Mouse (Mus musculus) ES-Bruce4 (cell line): Measurements from ENCODE around the gene Prap1. TPM values are rescaled to one million over a fixed set of nuclear protein-coding genes. Genes with fewer than 3 reads are reported as not detected.

Source experiments
- H3K27ac ChIP-seq: 2 replicates; pipeline ENCODE4 v1.5.1; 2012; ENCODE audit warnings: low read length, inconsistent platforms; ENCODE audit not compliant: insufficient read depth
- H3K27me3 ChIP-seq: 2 replicates; pipeline ENCODE4 v1.6.1; 2012; ENCODE audit warnings: mild to moderate bottlenecking, low read length, inconsistent platforms; ENCODE audit not compliant: control insufficient read depth, poor library complexity, insufficient read depth, severe bottlenecking
- H3K36me3 ChIP-seq: 2 replicates; pipeline ENCODE4 v1.6.1; 2012; ENCODE audit warnings: inconsistent platforms, mild to moderate bottlenecking, low read length, moderate library complexity; ENCODE audit not compliant: control insufficient read depth, poor library complexity, insufficient read depth, severe bottlenecking
- H3K4me1 ChIP-seq: one replicate; pipeline ENCODE4 v1.8.1; 2011; ENCODE audit warnings: low read length; ENCODE audit not compliant: control insufficient read depth, insufficient read depth
- H3K4me3 ChIP-seq: 2 replicates; pipeline ENCODE4 v1.5.1; 2011; ENCODE audit warnings: low read depth, mild to moderate bottlenecking, low read length
- H3K9ac ChIP-seq: 2 replicates; pipeline ENCODE4 v1.6.1; 2012; ENCODE audit warnings: low read depth, mild to moderate bottlenecking, inconsistent platforms; ENCODE audit not compliant: poor library complexity, severe bottlenecking
- H3K9me3 ChIP-seq: replicated peaks from 2 replicates; pipeline ENCODE4 v1.6.1; 2012; ENCODE audit warnings: mild to moderate bottlenecking, low read length, inconsistent platforms; ENCODE audit not compliant: control insufficient read depth, poor library complexity, insufficient read depth, severe bottlenecking
- CTCF ChIP-seq: IDR thresholded peaks from one replicate; pipeline ENCODE4 v1.8.1; 2011; ENCODE audit warnings: low read depth, low read length
- EP300 ChIP-seq: IDR thresholded peaks from 2 replicates; pipeline ENCODE4 v1.6.1; 2011; ENCODE audit warnings: low read depth, low read length; ENCODE audit not compliant: insufficient read depth
- POLR2A ChIP-seq: IDR thresholded peaks from one replicate; pipeline ENCODE4 v1.8.1; 2011; ENCODE audit warnings: low read length; ENCODE audit not compliant: insufficient read depth
- polyA plus RNA-seq: library from polyadenylated mRNA; stranded (reverse); fragments of >200 nt; gene quantifications from 2 replicates; pipeline ENCODE4 v1.2.4, GENCODE M21; 2011; ENCODE audit warnings: low read depth; ENCODE audit not compliant: missing spikeins, insufficient read depth, insufficient read length

Gene Prap1
- not detected in 2 replicates for polyA plus RNA-seq

DNA sequence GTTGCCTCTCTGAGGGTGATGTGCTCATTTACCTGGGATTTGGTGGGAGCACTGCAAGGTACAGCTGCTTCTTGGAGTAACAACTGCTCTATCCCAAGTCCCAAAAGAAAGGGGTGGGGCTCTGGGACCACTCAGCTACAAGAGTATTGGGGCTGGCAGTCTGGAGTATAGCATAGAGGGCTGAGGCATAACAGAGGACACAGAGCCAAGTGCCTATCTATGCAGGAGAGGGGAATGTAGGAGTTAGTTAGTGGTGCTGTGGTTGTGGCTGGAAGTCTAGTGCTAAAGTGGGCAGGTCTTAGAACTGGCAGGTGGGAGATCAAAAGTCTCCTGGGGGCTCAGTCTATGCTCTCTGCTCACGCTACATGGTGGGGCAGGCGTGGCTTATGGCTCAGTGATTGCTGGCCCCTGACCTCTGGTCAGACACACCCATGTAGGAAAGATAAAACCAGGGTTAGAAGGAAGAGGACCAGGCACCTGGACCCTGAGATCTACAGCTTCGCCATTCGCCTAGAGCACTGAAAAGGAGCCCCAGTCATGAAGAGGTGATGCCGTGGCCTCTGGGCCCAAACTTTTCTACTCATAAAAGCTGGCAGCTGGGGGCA lies at the start of gene Prap1:
Prap1 (plus strand) TSS at position 472 of the 605 bp plus-strand sequence.
- no peak within 1 kb of the TSS for H3K27ac ChIP-seq
- H3K4me3 ChIP-seq, result no peak within 1 kb of the TSS
- H3K4me1 ChIP-seq, result no peaks in the 10 kb centered on the region
- no peaks in the 10 kb centered on the region for H3K36me3 ChIP-seq
- TF ChIP-seq CTCF (no peak), EP300 (no peak), POLR2A (no peak)
- H3K27me3 ChIP-seq, result no peaks in the 10 kb centered on the region
- H3K9ac ChIP-seq, result no peak within 1 kb of the TSS
- no peaks in the 10 kb centered on the region for H3K9me3 ChIP-seq

DNA sequence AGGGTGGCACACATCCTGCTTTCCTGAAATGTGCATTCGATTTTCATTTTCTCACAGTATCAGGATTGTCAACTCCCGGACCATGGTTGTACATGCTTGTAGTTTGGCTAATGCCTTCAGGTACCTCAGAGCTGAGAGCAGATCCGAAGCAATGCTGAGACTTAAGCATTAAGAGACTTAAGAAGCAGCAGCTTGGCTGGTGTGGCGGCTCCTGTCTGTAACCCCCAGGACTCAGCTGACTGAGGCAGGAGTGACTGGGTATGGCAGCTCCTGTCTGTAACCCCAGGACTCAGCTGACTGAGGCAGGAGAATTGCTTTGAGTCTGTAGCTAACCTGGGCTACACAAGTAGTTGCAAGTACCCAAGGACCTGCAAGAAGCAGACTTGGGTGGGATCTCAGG lies 47.6 kb upstream of the Prap1 start:
- Histone ChIP-seq H3K4me3 (no peak overlapping the region), H3K27ac (no peak overlapping the region), H3K27me3 (peaks cover 17% of the 10 kb centered on the region), H3K36me3 (no peaks in the 10 kb centered on the region), H3K9ac (no peak overlapping the region), H3K9me3 (no peaks in the 10 kb centered on the region), H3K4me1 (no peaks in the 10 kb centered on the region)
- TF ChIP-seq POLR2A (no peak), EP300 (no peak), CTCF (no peak)

DNA sequence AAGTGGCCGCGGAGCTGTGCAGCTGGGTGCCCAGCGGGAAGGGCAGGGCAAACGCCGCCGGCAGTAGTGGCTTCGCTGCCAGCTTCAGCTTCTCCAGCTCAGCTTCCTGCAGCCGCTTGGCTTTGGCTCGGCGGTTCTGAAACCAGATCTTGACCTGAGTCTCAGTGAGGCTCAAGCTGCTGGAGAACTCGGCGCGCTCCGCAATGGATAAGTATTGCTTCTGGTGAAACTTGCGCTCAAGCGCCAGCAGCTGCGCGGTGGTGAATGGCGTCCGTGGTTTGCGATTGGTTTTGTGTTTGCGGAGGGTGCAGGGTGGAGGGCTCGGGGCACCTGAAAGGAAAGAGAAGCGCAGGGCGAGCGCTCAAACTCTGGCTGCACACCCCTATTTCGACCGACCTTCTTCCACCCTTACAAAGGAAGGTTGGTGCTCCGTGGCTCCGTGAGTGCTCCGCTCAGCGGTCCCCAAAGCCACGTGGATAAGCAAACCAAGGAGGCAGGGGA lies 45.3 kb upstream of the Prap1 start:
- no peak overlapping the region for H3K9ac ChIP-seq
- H3K4me1 ChIP-seq, result no peaks in the 10 kb centered on the region
- H3K9me3 ChIP-seq, result no peaks in the 10 kb centered on the region
- H3K27ac ChIP-seq, result no peak overlapping the region
- no peak for TF ChIP-seq EP300
- TF ChIP-seq POLR2A, result no peak
- no peak for TF ChIP-seq CTCF
- peaks cover 22% of the 10 kb centered on the region for H3K27me3 ChIP-seq
- H3K4me3 ChIP-seq, result peak overlapping the region; percentile 39
- no peaks in the 10 kb centered on the region for H3K36me3 ChIP-seq

DNA sequence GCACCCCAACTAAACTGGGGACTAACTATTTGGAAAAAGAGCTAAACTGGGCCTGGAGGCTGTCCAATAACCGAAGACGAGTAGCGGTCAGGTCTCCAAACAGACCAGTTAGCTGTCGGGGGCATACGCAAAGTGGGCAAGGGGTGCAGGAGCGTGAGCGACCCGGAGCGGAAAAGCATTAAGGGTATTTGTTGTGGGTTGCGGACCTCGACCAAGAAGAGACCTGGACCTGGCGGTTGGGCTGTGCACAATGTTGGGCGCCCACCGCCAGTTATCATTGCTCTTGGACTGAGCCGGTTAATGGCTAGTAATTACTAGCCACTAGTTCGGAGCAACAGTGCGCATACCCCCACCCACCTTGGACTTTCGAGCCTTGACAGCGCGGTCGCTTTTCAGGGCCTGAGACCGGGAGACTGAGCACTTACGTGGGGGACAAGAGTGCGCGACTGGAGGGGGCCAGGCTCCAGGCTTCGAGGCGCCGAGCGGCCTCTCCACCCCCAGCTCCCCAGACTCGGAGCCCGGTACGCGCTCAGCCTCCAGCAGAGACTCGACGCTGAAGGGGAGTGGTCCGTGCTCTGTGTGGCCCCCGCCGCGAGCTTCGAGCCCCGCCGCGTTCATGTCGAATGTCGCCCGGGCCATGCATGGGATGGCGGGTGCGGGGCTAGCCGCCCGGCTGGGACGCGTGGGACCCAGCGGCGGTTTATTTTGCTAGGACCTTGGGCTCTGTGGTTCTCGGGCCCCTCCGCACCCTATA lies 44.7 kb upstream of the Prap1 start, which contains the start of gene Msx3:
Msx3 (minus strand) TSS at position 729 of the 754 bp plus-strand sequence.
- Histone ChIP-seq H3K9ac (peak within 1 kb of the TSS; percentile 15), H3K9me3 (no peaks in the 10 kb centered on the region), H3K27me3 (peaks cover 22% of the 10 kb centered on the region), H3K36me3 (no peaks in the 10 kb centered on the region), H3K27ac (no peak within 1 kb of the TSS), H3K4me1 (no peaks in the 10 kb centered on the region), H3K4me3 (peak within 1 kb of the TSS; percentile 39)
- no peak for TF ChIP-seq EP300
- TF ChIP-seq POLR2A, result no peak

DNA sequence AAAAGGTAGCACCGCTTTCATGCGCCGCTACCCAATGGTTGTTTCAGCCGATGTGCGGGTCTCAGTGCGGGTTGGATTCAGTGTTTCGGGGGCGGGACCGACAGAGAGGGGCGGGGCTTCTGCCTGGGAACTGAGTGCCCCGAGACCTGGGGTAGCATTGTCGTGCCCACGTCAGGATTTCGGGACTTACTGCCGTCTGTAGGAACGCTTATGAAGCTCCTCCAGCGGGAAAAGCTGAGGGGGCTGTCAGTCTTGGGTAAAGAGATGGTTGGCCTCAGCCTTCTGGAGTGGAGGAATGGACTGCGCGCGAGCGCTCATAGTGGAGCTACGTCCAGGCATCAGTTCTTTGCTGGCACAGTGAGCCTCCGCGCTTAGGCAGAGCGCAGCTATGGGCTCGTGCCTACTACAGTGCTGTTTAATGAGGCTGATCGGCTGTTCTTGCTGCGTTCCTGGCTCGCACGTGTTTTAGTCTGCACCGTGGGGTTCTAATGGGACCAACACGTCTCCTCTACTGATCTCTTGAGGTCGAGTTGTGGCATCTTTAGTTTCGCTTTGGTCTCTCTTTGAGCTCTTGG lies 44.0 kb upstream of the Prap1 start:
- TF ChIP-seq POLR2A (no peak), EP300 (no peak), CTCF (no peak)
- Histone ChIP-seq H3K4me1 (no peaks in the 10 kb centered on the region), H3K9ac (peak overlapping the region; percentile 15; the same call in 1 of the 2 replicates), H3K9me3 (no peaks in the 10 kb centered on the region), H3K27ac (no peak overlapping the region), H3K27me3 (peaks cover 22% of the 10 kb centered on the region), H3K4me3 (peak overlapping the region; percentile 39), H3K36me3 (no peaks in the 10 kb centered on the region)
